ENCODE assay signal across 12 mouse cellular contexts in the genomic region with DNA sequence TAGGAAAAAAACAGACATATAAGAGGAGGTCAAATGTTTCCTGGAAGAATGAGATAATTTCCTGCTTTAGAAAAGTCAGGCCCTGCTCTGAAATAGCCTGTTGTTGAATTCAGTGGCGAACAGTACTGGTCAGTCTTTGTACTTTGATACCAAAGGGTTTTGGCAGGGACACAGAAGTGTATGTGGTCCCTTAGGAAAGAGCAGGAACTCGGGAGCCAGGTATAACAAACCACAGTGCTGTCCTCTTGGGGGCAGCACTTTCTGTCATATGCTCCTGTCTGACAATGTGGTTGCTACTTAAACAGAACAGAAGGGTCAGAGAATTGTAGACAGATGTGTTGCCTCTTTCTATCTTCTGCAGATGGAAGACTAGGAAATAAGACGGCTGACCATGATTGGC.
A peak's percentile ranks its signal among the peaks of the same experiment; 100 is the strongest.
DNase-seq lines count a peak whose midpoint lies in the region; ATAC-seq and TF ChIP-seq lines count a peak whose summit lies in the region.
"Had no signal": no experiment of that assay in that cellular context is flagged by ENCODE, and none has a peak within 500 bp of the region (broad histone marks: within the 10 kb centered on the region; RNA-seq: fewer than 3 reads in every experiment).

No protein-coding gene starts in this region.

- DNase-seq in adrenal gland, adult 2 months = peak; percentile 15
- no peak for DNase-seq in adrenal gland, postnatal 4 days (ENCODE audit: low spot score in 2 of 2)
- DNase-seq in liver, adult 2 months (ENCODE audit: extremely low read depth, low read depth, low spot score) = peak; percentile 78
- no peak for DNase-seq in liver
- DNase-seq in lung, postnatal 36 days = peak; percentile 40
- DNase-seq in ovary, postnatal 36 days (ENCODE audit: low spot score) = no peak
- DNase-seq in left cerebral cortex, postnatal 36 days (ENCODE audit: low spot score in 2 of 2) = no peak
- DNase-seq: cerebellum, postnatal 36 days had no signal

- H3K27ac ChIP-seq in liver, adult 2 months (replicated peaks; ENCODE audit: insufficient read depth, low read depth, low read length) = no peak overlapping the region
- H3K27ac ChIP-seq in heart, embryonic 15.5 days = no peak overlapping the region
- H3K27ac ChIP-seq: forebrain, embryonic 13.5 days; liver, embryonic 15.5 days had no signal

- no peaks in the 10 kb centered on the region for H3K27me3 ChIP-seq in liver, adult 2 months (ENCODE audit: control insufficient read depth, insufficient read depth, low read length)
- no peaks in the 10 kb centered on the region for H3K27me3 ChIP-seq in heart, embryonic 15.5 days
- H3K27me3 ChIP-seq: forebrain, embryonic 13.5 days; liver, embryonic 15.5 days had no signal

- H3K36me3 ChIP-seq in liver, adult 2 months (ENCODE audit: control insufficient read depth, insufficient read depth, low read length) = no peaks in the 10 kb centered on the region
- H3K36me3 ChIP-seq in heart, embryonic 15.5 days = no peaks in the 10 kb centered on the region
- H3K36me3 ChIP-seq: liver, embryonic 15.5 days had no signal

- no peaks in the 10 kb centered on the region; the same call in 1 of the 2 replicates for H3K79me2 ChIP-seq in liver, adult 2 months (ENCODE audit: control insufficient read depth, insufficient read depth, low read length)

- no peak overlapping the region for H3K4me3 ChIP-seq in liver, adult 2 months (ENCODE audit: insufficient read depth, low read depth, low read length)
- H3K4me3 ChIP-seq in heart, embryonic 15.5 days = no peak overlapping the region
- H3K4me3 ChIP-seq: forebrain, embryonic 13.5 days; liver, embryonic 15.5 days; myocyte had no signal

- H3K9ac ChIP-seq in liver, adult 2 months (ENCODE audit: low read depth, low read length) = no peak overlapping the region
- H3K9ac ChIP-seq in heart, embryonic 15.5 days = no peak overlapping the region
- H3K9ac ChIP-seq: forebrain, embryonic 13.5 days; liver, embryonic 15.5 days had no signal

- no peak for TF ChIP-seq POLR2A in liver, adult 2 months (IDR thresholded peaks at IDR 0.05; ENCODE audit: extremely low read depth, insufficient read depth, low read length)

- 21% methylated on average over 3 of the region's 3 CpGs for WGBS in liver, adult 2 months
- 30% methylated on average over 3 of the region's 3 CpGs for WGBS in heart, embryonic 15.5 days

- H3K9me3 ChIP-seq in heart, embryonic 15.5 days (replicated peaks) = no peaks in the 10 kb centered on the region
- H3K9me3 ChIP-seq: forebrain, embryonic 13.5 days; liver, embryonic 15.5 days had no signal

- peaks cover 2% of the 10 kb centered on the region; the same call in 1 of the 2 replicates for H3K4me1 ChIP-seq in liver, adult 2 months (ENCODE audit: control insufficient read depth, insufficient read depth, low read length)
- peaks cover 7% of the 10 kb centered on the region; the same call in 1 of the 2 replicates for H3K4me1 ChIP-seq in heart, embryonic 15.5 days (replicated peaks)
- H3K4me1 ChIP-seq: forebrain, embryonic 13.5 days; liver, embryonic 15.5 days had no signal

- peak; percentile 24; the same call in 1 of the 2 replicates for TF ChIP-seq CTCF in liver, adult 2 months (IDR thresholded peaks at IDR 0.05; ENCODE audit: low read depth, low read length)

- H3K4me2 ChIP-seq in heart, embryonic 15.5 days = no peak overlapping the region
- H3K4me2 ChIP-seq: forebrain, embryonic 13.5 days; liver, embryonic 15.5 days had no signal

- ATAC-seq in heart, embryonic 15.5 days (replicated peaks; ENCODE audit: insufficient number of reproducible peaks, insufficient read depth, low FRiP score, low read depth) = 0 out of 2 replicates have a peak, but pooled peaks have one; percentile 7
- ATAC-seq: forebrain, embryonic 13.5 days had no signal

- intact Hi-C loops in left cerebral cortex, postnatal 36 days (cut with DNase I) = no loop called here

Comparison
In these comparisons a context has a peak if more than half of its experiments do, and no peak if none do; other contexts are left out.
1. DNase-seq: peak in adrenal gland, adult 2 months (single experiment), liver, adult 2 months (single experiment) and lung, postnatal 36 days (single experiment); none in adrenal gland, postnatal 4 days (0 of 2), liver (single experiment), ovary, postnatal 36 days (single experiment) and left cerebral cortex, postnatal 36 days (0 of 2).